Mouse (Mus musculus) kidney, embryonic 15.5 days (tissue): ENCODE data around the gene Cpm. TPM values are rescaled to one million over a fixed set of nuclear protein-coding genes. Genes with fewer than 3 reads are reported as not detected.

Experiments used
- polyA plus RNA-seq: library from polyadenylated mRNA; unstranded; fragments of >200 nt; fragmentation: Nextera tagmentation; extraction: Ambion mirVana; gene quantifications from 2 replicates; pipeline ENCODE4 v1.2.1, GENCODE M21; 2015

Gene Cpm
- polyA plus RNA-seq, 1 experiment from 2014 or later = 31.5 TPM

Other genes starting within 250 kb of the Cpm start
- gene Cpsf6, start 249.5 kb upstream of the Cpm start, polyA plus RNA-seq = 164 and 169 TPM in 2 replicates
- gene Mdm2, start 81.3 kb downstream of the Cpm start, polyA plus RNA-seq = 47.4 and 49.7 TPM in 2 replicates
- 14.8 and 15.0 TPM in 2 replicates for gene Slc35e3, start 116.9 kb downstream of the Cpm start, polyA plus RNA-seq
- gene Nup107, start 163.2 kb downstream of the Cpm start, polyA plus RNA-seq = 65.3 and 69.0 TPM in 2 replicates
- 161 and 167 TPM in 2 replicates for gene Rap1b, start 216.5 kb downstream of the Cpm start, polyA plus RNA-seq